Mouse (Mus musculus) splenic B cell, adult 2 months (primary cell): ENCODE results near the gene Lrch2.
"Not testable (repeated sequence)": the region's sequence is repeated elsewhere in the genome, so short reads cannot be mapped to it uniquely, and the experiment has no call there.

Experiments
- DNase-seq: peaks from one replicate; pipeline ENCODE4 v3.0.0-alpha.2; 2011; ENCODE audit warnings: low read depth, low spot score
- H3K27me3 ChIP-seq: 2 replicates; pipeline ENCODE4 v1.6.1; 2012; ENCODE audit warnings: mild to moderate bottlenecking, low read length, moderate library complexity, mixed read lengths; ENCODE audit not compliant: control insufficient read depth, poor library complexity, insufficient read depth, severe bottlenecking
- H3K36me3 ChIP-seq: 2 replicates; pipeline ENCODE4 v1.6.1; 2012; ENCODE audit warnings: mild to moderate bottlenecking, low read length, moderate library complexity, mixed read lengths; ENCODE audit not compliant: control insufficient read depth, poor library complexity, insufficient read depth, severe bottlenecking

Lrch2 gene

DNA sequence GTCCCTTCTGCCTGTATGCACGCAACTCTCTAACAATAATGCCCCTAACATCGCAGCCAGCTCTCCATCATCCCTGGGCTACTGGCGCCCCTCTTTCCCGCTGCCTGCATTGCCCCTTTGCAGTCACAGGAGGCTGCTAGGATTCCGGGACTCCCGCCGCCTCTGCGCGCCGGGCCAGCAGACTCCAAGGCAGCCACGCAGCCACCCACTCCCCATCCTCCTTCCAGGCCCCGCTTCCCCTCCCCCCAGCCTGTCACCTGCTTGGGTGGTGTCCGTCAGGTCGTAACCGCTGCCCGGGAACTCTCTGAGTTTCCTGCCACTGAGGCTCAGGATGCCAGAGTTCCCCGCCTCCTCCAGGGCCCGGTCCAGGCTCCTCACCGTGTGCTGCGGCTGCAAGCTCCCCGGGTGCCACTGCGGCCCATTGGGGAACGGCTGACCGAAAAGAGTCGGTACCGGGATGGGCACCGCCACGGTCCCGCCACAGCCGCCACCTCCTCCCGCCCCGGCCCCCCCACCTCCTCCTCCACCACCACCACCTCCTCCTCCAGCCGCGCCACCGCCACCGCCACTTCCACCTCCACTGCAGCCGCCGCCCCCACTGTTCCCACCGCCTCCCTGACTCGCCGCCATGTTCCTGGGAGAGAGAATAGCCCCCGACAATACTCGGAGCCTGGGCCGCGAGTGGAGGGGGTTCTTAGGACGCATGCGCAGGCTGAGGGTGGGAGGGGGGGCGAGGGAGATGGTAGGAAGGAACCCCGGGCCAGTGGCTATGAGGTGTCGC lies at the start of gene Lrch2:
Lrch2 (minus strand) TSS at position 661 of the 781 bp plus-strand sequence.
- no peaks in the 10 kb centered on the region for H3K27me3 ChIP-seq
- H3K36me3 ChIP-seq: no peaks in the 10 kb centered on the region
- DNase-seq: no peak

DNA sequence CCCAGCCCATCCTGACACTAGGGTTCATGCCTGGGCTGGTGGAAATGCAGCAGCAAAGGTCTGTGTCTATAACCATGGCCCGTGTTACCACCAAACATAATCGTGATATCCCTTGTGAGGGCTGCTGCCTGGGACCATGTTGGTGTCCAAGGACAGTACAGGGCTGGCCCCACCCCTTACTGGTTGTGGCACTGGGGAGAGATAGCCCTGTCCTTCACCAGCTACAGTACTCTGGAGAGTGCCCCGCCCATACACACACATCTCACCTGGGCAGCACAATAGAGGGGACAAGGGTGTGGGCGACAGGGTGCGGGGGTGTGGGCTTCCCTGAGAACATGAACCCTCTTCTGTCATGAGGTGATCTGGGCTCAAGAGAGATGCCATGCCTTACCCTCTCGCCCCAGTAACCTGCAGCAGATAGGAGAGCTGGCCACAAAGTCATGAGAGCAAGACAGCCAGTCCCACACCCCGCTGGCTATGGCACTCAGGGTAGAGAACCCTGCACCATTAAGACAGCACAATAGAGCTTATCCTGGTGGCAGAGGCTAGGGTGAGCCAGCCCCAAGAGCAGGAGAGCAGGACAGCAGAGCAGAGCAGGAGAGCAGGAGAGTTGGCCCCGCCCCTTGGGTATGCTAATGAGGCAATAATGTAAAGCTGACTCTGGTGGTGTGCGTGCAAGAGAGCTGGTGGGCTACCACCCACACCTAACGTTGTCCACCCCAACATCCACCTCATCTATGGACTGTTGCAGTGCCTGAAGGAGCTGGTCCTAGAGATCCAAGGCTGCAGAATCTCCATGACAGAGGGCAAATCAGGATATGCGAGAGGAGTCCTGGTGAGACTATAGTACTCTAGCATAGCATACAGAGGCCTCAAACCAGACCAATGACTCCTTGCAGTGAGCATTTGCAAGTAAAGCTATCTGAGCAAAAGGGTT lies 12.7 kb downstream of the Lrch2 start:
- DNase-seq: no peak
- H3K36me3 ChIP-seq: no peaks in the 10 kb centered on the region
- H3K27me3 ChIP-seq: no peaks in the 10 kb centered on the region

- Histone ChIP-seq H3K27me3 (no peaks in the 10 kb centered on the region), H3K36me3 (no peaks in the 10 kb centered on the region)
- DNase-seq: no peak
These were observed 15.5 kb downstream of the Lrch2 start for GRCm38 (mm10) chrX:147538377-147538776.

DNA sequence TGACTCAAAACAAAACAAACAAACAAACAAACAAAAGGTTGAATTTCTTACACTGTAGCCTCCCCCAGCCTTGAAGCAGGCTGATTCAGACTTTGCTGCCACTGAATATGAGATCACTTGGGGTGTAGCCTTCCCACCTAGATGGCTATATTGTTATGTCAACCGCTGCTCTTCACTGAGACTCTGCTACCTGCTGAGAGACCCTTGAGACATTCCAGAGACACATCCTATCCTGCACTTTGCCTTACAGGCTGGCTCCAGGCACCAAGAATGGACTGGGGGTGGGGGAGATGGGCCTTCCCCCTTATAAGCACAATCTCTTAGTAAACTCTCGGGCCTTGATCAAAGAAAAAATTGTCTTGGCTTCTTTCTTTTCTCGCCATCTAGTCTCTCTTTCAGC lies 16.8 kb downstream of the Lrch2 start:
- not testable (repeated sequence) for H3K36me3 ChIP-seq, H3K27me3 ChIP-seq, DNase-seq

GRCm38 (mm10) chrX:147535616-147536015 lies 18.3 kb downstream of the Lrch2 start:
- DNase-seq: no peak
- H3K27me3 ChIP-seq: no peaks in the 10 kb centered on the region
- no peaks in the 10 kb centered on the region for H3K36me3 ChIP-seq

DNA sequence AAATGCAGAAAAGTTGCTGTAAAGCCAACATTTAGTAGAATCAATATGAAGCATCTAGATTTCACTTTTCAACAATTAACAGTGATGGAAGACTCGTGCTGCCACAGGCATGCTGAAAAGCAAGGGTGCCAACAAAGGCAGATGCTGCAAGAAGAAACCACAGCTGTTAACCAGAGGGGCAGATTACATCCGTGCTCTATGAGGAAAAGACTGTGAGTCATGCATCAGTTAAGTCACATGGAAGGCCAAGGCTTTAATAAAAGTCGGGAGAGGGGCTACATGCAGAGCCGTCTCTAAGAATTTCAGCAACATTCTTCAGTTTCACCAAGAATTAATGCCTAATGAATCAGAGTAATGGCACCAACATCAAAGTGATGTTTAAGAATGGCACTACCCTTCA lies 22.2 kb downstream of the Lrch2 start:
- no peak for DNase-seq
- H3K36me3 ChIP-seq: no peaks in the 10 kb centered on the region
- H3K27me3 ChIP-seq: no peaks in the 10 kb centered on the region

DNA sequence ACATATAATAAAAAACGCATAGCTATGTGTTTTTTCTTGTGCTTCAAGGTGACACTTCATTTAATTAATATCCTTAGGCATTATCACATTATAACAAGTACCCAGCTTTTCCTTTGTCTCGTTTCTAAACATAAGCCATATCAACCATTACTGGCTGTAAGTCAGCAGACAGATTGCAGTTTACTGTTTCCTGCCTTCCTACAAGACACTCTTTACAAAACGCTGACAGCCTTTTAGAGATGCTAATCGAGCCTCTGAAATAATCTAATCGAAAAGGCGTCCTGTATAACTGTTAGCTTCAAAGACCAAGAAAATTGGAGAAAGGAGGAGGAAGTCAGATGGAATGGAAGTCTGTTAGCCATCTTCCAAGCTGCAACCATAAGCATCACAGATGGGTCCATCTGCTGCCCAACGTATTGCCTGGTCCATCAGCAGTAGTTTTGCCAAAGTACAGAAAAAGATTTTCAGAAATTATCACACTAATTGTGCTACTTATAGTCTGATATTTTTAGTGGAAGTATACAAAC lies 26.2 kb downstream of the Lrch2 start:
- Histone ChIP-seq H3K36me3 (no peaks in the 10 kb centered on the region), H3K27me3 (no peaks in the 10 kb centered on the region)
- DNase-seq: no peak

DNA sequence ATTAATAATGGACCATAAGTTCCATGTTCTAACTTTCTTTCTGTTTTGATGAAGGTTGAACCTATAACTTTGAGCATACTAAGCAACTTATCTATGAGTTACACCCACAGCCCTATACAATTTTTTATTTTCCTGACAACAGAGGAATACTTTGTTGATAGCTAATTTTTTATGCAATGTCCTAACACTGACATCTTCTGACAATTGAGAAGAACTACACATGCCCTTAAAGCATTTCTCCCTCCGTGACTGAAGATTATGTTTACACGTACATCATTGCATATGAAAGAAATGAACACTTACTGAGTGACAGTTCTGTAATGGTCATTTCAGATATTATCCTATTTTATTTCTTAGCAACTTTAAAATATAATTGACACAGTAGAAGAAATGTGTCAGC lies 64.3 kb downstream of the Lrch2 start:
- no peak for DNase-seq
- no peaks in the 10 kb centered on the region for H3K27me3 ChIP-seq

DNA sequence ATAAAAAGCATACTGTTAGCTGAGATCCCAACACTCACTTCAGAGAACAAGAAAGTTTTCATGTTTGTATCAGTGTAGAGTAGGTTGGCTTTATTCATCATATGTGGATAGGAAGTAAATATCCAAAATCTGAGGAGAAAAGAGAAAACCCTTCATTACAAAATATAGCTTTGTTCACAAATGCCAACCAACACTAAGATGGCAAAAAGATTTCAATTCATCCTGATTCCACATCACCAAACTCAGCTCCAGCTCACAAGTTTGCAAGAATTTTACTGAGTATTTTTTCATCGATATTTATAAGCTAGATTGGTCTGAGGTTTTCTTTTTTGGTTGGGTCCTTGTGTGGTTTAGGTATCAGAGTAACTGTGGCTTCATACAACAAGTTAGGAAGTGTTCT lies 100.3 kb downstream of the Lrch2 start, which contains the start of gene Vmn1r239-ps:
Vmn1r239-ps (minus strand) TSS at position 101 of the 400 bp plus-strand sequence.
- H3K36me3 ChIP-seq, DNase-seq, H3K27me3 ChIP-seq: not testable (repeated sequence)

More for the DNA sequence above, 64.3 kb downstream of the Lrch2 start:
- H3K36me3 ChIP-seq: no peaks in the 10 kb centered on the region

DNA sequence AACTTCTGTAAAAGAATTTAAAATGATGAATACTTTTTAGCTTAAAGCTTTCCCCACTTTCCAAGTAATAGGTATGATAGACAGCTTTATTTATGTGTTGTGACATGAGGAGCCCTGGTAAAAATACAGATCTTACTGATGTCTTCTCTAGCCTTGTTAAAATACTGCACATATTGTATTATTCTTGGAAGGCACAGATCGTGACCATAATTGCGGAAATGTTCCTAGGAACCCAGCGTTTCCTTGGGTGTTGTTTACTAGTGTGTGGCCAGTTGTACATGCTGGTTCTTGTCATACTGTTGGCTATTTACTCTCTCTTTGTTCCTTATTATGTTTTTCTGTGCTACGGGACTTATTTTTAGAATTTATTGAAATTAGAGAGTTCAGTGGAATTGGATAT lies 110.5 kb downstream of the Lrch2 start:
- H3K36me3 ChIP-seq: no peaks in the 10 kb centered on the region
- no peaks in the 10 kb centered on the region for H3K27me3 ChIP-seq
- DNase-seq: no peak

GRCm38 (mm10) chrX:147435400-147435799 lies 118.5 kb downstream of the Lrch2 start:
- no peak for DNase-seq
- H3K27me3 ChIP-seq: no peaks in the 10 kb centered on the region
- H3K36me3 ChIP-seq: no peaks in the 10 kb centered on the region

GRCm38 (mm10) chrX:147429753-147430152 lies 124.1 kb downstream of the Lrch2 start:
- DNase-seq: no peak
- no peaks in the 10 kb centered on the region for H3K27me3 ChIP-seq
- H3K36me3 ChIP-seq: no peaks in the 10 kb centered on the region

DNA sequence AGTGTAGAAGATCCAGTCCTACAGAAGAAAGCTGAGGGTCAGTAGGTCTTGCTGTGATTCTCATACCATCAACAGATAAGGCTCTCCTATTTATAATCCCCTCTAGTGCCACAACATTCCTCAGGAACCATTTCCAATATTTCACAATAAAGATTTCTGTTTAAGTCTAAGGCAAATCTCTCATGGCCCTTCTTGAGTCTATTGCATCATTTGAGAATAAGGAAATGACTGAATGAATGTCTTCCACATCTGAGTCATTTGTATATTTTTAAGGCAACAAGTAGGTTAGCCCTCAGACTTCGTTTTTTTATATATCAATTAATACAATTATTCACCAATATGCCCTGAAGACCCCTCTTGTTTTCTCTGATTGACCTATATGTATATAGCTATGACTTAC lies 124.8 kb downstream of the Lrch2 start, which contains the start of gene Il13ra2:
Il13ra2 (minus strand) TSS at position 64 of the 400 bp plus-strand sequence.
- no peak for DNase-seq
- Histone ChIP-seq H3K27me3 (no peaks in the 10 kb centered on the region), H3K36me3 (no peaks in the 10 kb centered on the region)
